Mouse (Mus musculus) bone marrow, adult 2 months (tissue): ENCODE measurements at regions not wholly inside any gene's neighbourhood (a gene's known extent, or its start where the extent isn't known, plus 50 kb on each side); places are given as distances from the start of the nearest gene placed in this dataset.

ENCODE experiments used
- CTCF ChIP-seq: fragments of 200-500 bp; IDR thresholded peaks from 2 replicates; pipeline ENCODE4 v1.5.1; 2011; ENCODE audit warnings: low read length, control low read depth; ENCODE audit not compliant: control insufficient read depth, insufficient read depth
- POLR2A ChIP-seq: fragments of 200-500 bp; IDR thresholded peaks from 2 replicates; pipeline ENCODE4 v1.6.1; 2011; ENCODE audit warnings: low read depth, mild to moderate bottlenecking, control low read depth, low read length, borderline replicate concordance; ENCODE audit not compliant: control insufficient read depth

GRCm38 (mm10) chr15:33824826-33825225 is 532.8 kb downstream of the 9430069I07Rik start:
- TF ChIP-seq POLR2A (no peak), CTCF (no peak)
